Mouse (Mus musculus): ENCODE data around the gene Zcchc18. TPM values are rescaled to one million over a fixed set of nuclear protein-coding genes. Genes with fewer than 3 reads are reported as not detected.
"Not testable (repeated sequence)": the region's sequence is repeated elsewhere in the genome, so short reads cannot be mapped to it uniquely, and the experiment has no call there.

The Zcchc18 gene
- polyA plus RNA-seq (2015; fragmentation: Nextera tagmentation; extraction: Ambion mirVana): 0.21 and 0.25 TPM in 2 replicates

GRCm38 (mm10) chrX:136992978-136993547, at the start of gene Zcchc18:
Gene Zcchc18, plus strand, starts transcription at chrX:136993155.
- Histone ChIP-seq H3K9ac (replicated peaks) (no peak within 1 kb of the TSS), H3K4me2 (ENCODE audit: low read depth, low read length) (peak within 1 kb of the TSS; percentile 47), H3K4me1 (ENCODE audit: insufficient read depth) (no peaks in the 10 kb centered on the region), H3K27ac (ENCODE audit: low read depth) (no peak within 1 kb of the TSS), H3K27me3 (ENCODE audit: insufficient read depth, low read length) (peaks cover 20% of the 10 kb centered on the region), H3K4me3 (ENCODE audit: low read depth, low read length) (peak within 1 kb of the TSS; percentile 26), H3K9me3 (ENCODE audit: low read length) (no peaks in the 10 kb centered on the region), H3K36me3 (replicated peaks; ENCODE audit: insufficient read depth, low read length) (no peaks in the 10 kb centered on the region)
- 0 out of 2 replicates have a peak, but pooled peaks have one; percentile 33 for ATAC-seq
- WGBS (ENCODE audit: insufficient replicate concordance): 17% methylated on average over 24 of the region's 26 CpGs
- peak; percentile 18 for DNase-seq
- TF ChIP-seq EP300 (IDR thresholded peaks at IDR 0.05; ENCODE audit: low read depth): no peak
- TF ChIP-seq CTCF (IDR thresholded peaks at IDR 0.05; ENCODE audit: low read depth): no peak

GRCm38 (mm10) chrX:136957583-136958279, 35.2 kb upstream of the Zcchc18 start:
- peak; percentile 33 for DNase-seq
- 30% methylated on average over 13 of the region's 13 CpGs for WGBS (ENCODE audit: insufficient replicate concordance)

GRCm38 (mm10) chrX:136958300-136958699, 34.7 kb upstream of the Zcchc18 start:
- H3K4me1 ChIP-seq (ENCODE audit: insufficient read depth); H3K4me2 ChIP-seq (ENCODE audit: low read depth, low read length); ATAC-seq; DNase-seq; H3K36me3 ChIP-seq (replicated peaks; ENCODE audit: insufficient read depth, low read length); H3K9me3 ChIP-seq (ENCODE audit: low read length); H3K9ac ChIP-seq (replicated peaks); H3K27ac ChIP-seq (ENCODE audit: low read depth); H3K27me3 ChIP-seq (ENCODE audit: insufficient read depth, low read length); H3K4me3 ChIP-seq (ENCODE audit: low read depth, low read length): not testable (repeated sequence)
- 64% methylated on average over 5 of the region's 5 CpGs for WGBS (ENCODE audit: insufficient replicate concordance)

More at GRCm38 (mm10) chrX:136957583-136958279, 35.2 kb upstream of the Zcchc18 start:
- H3K4me3 ChIP-seq (ENCODE audit: low read depth, low read length); H3K36me3 ChIP-seq (replicated peaks; ENCODE audit: insufficient read depth, low read length); H3K9ac ChIP-seq (replicated peaks); H3K9me3 ChIP-seq (ENCODE audit: low read length); H3K27ac ChIP-seq (ENCODE audit: low read depth); H3K4me1 ChIP-seq (ENCODE audit: insufficient read depth); H3K27me3 ChIP-seq (ENCODE audit: insufficient read depth, low read length): not testable (repeated sequence)
- peak; percentile 90 for ATAC-seq
- peak overlapping the region; percentile 22; the same call in 1 of the 2 replicates for H3K4me2 ChIP-seq (ENCODE audit: low read depth, low read length)

GRCm38 (mm10) chrX:136959688-136960087, 33.3 kb upstream of the Zcchc18 start:
- no peaks in the 10 kb centered on the region for H3K27me3 ChIP-seq (ENCODE audit: insufficient read depth, low read length)
- peak; percentile 51 for TF ChIP-seq CTCF (IDR thresholded peaks at IDR 0.05; ENCODE audit: low read depth)
- TF ChIP-seq EP300 (IDR thresholded peaks at IDR 0.05; ENCODE audit: low read depth): no peak
- WGBS (ENCODE audit: insufficient replicate concordance): 21% methylated on average over 2 of the region's 2 CpGs
- H3K4me1 ChIP-seq (ENCODE audit: insufficient read depth): no peaks in the 10 kb centered on the region
- H3K9ac ChIP-seq (replicated peaks): no peak overlapping the region
- no peak for ATAC-seq
- no peak for DNase-seq
- H3K36me3 ChIP-seq (replicated peaks; ENCODE audit: insufficient read depth, low read length): no peaks in the 10 kb centered on the region
- no peaks in the 10 kb centered on the region for H3K9me3 ChIP-seq (ENCODE audit: low read length)
- no peak overlapping the region for H3K4me2 ChIP-seq (ENCODE audit: low read depth, low read length)
- H3K4me3 ChIP-seq (ENCODE audit: low read depth, low read length): no peak overlapping the region
- H3K27ac ChIP-seq (ENCODE audit: low read depth): no peak overlapping the region

- not testable (repeated sequence) for H3K36me3 ChIP-seq (replicated peaks; ENCODE audit: insufficient read depth, low read length)
Measured at GRCm38 (mm10) chrX:136975397-136975796, 17.6 kb upstream of the Zcchc18 start, which contains the start of gene Tmsb15b2. Gene Tmsb15b2, minus strand, starts transcription at chrX:136975497.

GRCm38 (mm10) chrX:136976424-136977084, 16.4 kb upstream of the Zcchc18 start, which contains the start of the genes Tmsb15l and Tmsb15b1:
Gene Tmsb15l, minus strand, starts transcription at chrX:136976869.
Gene Tmsb15b1, minus strand, starts transcription at chrX:136976874.
- H3K9ac ChIP-seq (replicated peaks): no peak within 1 kb of the TSS
- peak; percentile 100 for ATAC-seq
- no peaks in the 10 kb centered on the region for H3K27me3 ChIP-seq (ENCODE audit: insufficient read depth, low read length)
- WGBS (ENCODE audit: insufficient replicate concordance): 27% methylated on average over 15 of the region's 15 CpGs
- no peaks in the 10 kb centered on the region for H3K36me3 ChIP-seq (replicated peaks; ENCODE audit: insufficient read depth, low read length)
- peak; percentile 65 for DNase-seq
- H3K27ac ChIP-seq (ENCODE audit: low read depth): no peak within 1 kb of the TSS
- H3K4me1 ChIP-seq (ENCODE audit: insufficient read depth): no peaks in the 10 kb centered on the region
- no peak for TF ChIP-seq EP300 (IDR thresholded peaks at IDR 0.05; ENCODE audit: low read depth)
- no peak for TF ChIP-seq CTCF (IDR thresholded peaks at IDR 0.05; ENCODE audit: low read depth)
- H3K4me3 ChIP-seq (ENCODE audit: low read depth, low read length): peak within 1 kb of the TSS; percentile 36
- no peaks in the 10 kb centered on the region for H3K9me3 ChIP-seq (ENCODE audit: low read length)
- peak within 1 kb of the TSS; percentile 63 for H3K4me2 ChIP-seq (ENCODE audit: low read depth, low read length)

More at GRCm38 (mm10) chrX:136975397-136975796, 17.6 kb upstream of the Zcchc18 start, which contains the start of gene Tmsb15b2:
- not testable (repeated sequence) for ATAC-seq; H3K9me3 ChIP-seq (ENCODE audit: low read length); H3K9ac ChIP-seq (replicated peaks); DNase-seq; H3K27me3 ChIP-seq (ENCODE audit: insufficient read depth, low read length); H3K27ac ChIP-seq (ENCODE audit: low read depth); H3K4me1 ChIP-seq (ENCODE audit: insufficient read depth)
- WGBS (ENCODE audit: insufficient replicate concordance): 74% methylated on average over 6 of the region's 6 CpGs
- peak within 1 kb of the TSS; percentile 63 for H3K4me2 ChIP-seq (ENCODE audit: low read depth, low read length)
- peak within 1 kb of the TSS; percentile 36 for H3K4me3 ChIP-seq (ENCODE audit: low read depth, low read length)

Data from liver, postnatal 0 days (tissue).